Comparison of ENCODE assay signal across 7 mouse cellular contexts in genomic region chr2:57316055-57316454, GRCm38 (mm10).
DNase-seq lines count a peak whose midpoint lies in the region; ATAC-seq and TF ChIP-seq lines count a peak whose summit lies in the region.

No protein-coding gene starts in this region.

- H3K36me3 ChIP-seq in kidney, adult 2 months (ENCODE audit: control insufficient read depth, insufficient read depth, low read length): no peaks in the 10 kb centered on the region
- H3K36me3 ChIP-seq in kidney, embryonic 14.5 days (ENCODE audit: control insufficient read depth, insufficient read depth, low read length): no peaks in the 10 kb centered on the region
- H3K36me3 ChIP-seq in E14TG2a.4 (ENCODE audit: insufficient read depth, low read length): peaks cover 6% of the 10 kb centered on the region
- H3K36me3 ChIP-seq in midbrain, embryonic 16.5 days (ENCODE audit: control insufficient read depth, insufficient read depth, low read length): no peaks in the 10 kb centered on the region

- no peak overlapping the region for H3K9ac ChIP-seq in kidney, embryonic 14.5 days (ENCODE audit: low read depth, low read length)
- H3K9ac ChIP-seq in midbrain, embryonic 16.5 days (ENCODE audit: low read depth, low read length): no peak overlapping the region

- peak; percentile 57 for DNase-seq in kidney, adult 2 months
- peak; percentile 64 for DNase-seq in adrenal gland, postnatal 14 days
- DNase-seq in heart, postnatal 36 days: peak; percentile 18 to 38

- peak; percentile 53 for TF ChIP-seq CTCF in kidney, adult 2 months (conservative IDR thresholded peaks at IDR 0.05; ENCODE audit: insufficient read depth, insufficient read length, low read depth, low read length)
- TF ChIP-seq CTCF in E14TG2a.4 (conservative IDR thresholded peaks at IDR 0.05; ENCODE audit: low read length): peak; percentile 97

- H3K9me3 ChIP-seq in kidney, embryonic 14.5 days (ENCODE audit: control insufficient read depth, low read length): no peaks in the 10 kb centered on the region
- H3K9me3 ChIP-seq in E14TG2a.4 (ENCODE audit: low read length): peaks cover 7% of the 10 kb centered on the region
- no peaks in the 10 kb centered on the region for H3K9me3 ChIP-seq in midbrain, embryonic 16.5 days (replicated peaks; ENCODE audit: control insufficient read depth, low read length, poor library complexity, severe bottlenecking)

- no peak overlapping the region for H3K4me3 ChIP-seq in kidney, adult 2 months (ENCODE audit: insufficient read depth, low read depth, low read length)
- no peak overlapping the region for H3K4me3 ChIP-seq in kidney, embryonic 14.5 days (ENCODE audit: low read length)
- H3K4me3 ChIP-seq in E14TG2a.4 (replicated peaks; ENCODE audit: low read length): no peak overlapping the region
- H3K4me3 ChIP-seq in midbrain, embryonic 16.5 days (ENCODE audit: low read depth, low read length): no peak overlapping the region

- no peak overlapping the region for H3K4me2 ChIP-seq in kidney, embryonic 14.5 days (replicated peaks; ENCODE audit: low read depth, low read length)
- H3K4me2 ChIP-seq in midbrain, embryonic 16.5 days (ENCODE audit: low read length): no peak overlapping the region

- TF ChIP-seq POLR2A in kidney, adult 2 months (IDR thresholded peaks at IDR 0.05; ENCODE audit: low read depth, low read length): no peak

- intact Hi-C loops in heart, postnatal 36 days (cut with DNase I): loop anchor here (5.0 kb wide), 1 partner anchor 199 kb away; no protein-coding TSS in a partner anchor

- H3K27ac ChIP-seq in kidney, adult 2 months (ENCODE audit: insufficient read depth, low read depth, low read length): no peak overlapping the region
- no peak overlapping the region for H3K27ac ChIP-seq in kidney, embryonic 14.5 days (ENCODE audit: low read depth, low read length)
- no peak overlapping the region for H3K27ac ChIP-seq in midbrain, embryonic 16.5 days (ENCODE audit: low read length)

- ATAC-seq in kidney, embryonic 14.5 days (ENCODE audit: low FRiP score, low TSS enrichment): no peak
- peak; percentile 96 for ATAC-seq in megakaryocyte progenitor cell, adult 5-6 weeks (replicated peaks; ENCODE audit: poor library complexity)
- ATAC-seq in midbrain, embryonic 16.5 days: no peak

- H3K4me1 ChIP-seq in kidney, adult 2 months (ENCODE audit: control insufficient read depth, insufficient read depth, low read length): no peaks in the 10 kb centered on the region
- H3K4me1 ChIP-seq in kidney, embryonic 14.5 days (ENCODE audit: control insufficient read depth, insufficient read depth, low read length): no peaks in the 10 kb centered on the region
- H3K4me1 ChIP-seq in E14TG2a.4 (replicated peaks; ENCODE audit: low read depth, low read length): peaks cover 7% of the 10 kb centered on the region
- H3K4me1 ChIP-seq in midbrain, embryonic 16.5 days (ENCODE audit: control insufficient read depth, insufficient read depth, low read length): no peaks in the 10 kb centered on the region

- H3K27me3 ChIP-seq in kidney, adult 2 months (replicated peaks; ENCODE audit: control insufficient read depth, insufficient read depth, low read length): no peaks in the 10 kb centered on the region
- H3K27me3 ChIP-seq in kidney, embryonic 14.5 days (ENCODE audit: control insufficient read depth, insufficient read depth, low read length): no peaks in the 10 kb centered on the region
- H3K27me3 ChIP-seq in E14TG2a.4 (ENCODE audit: insufficient read depth, low read length): no peaks in the 10 kb centered on the region
- H3K27me3 ChIP-seq in midbrain, embryonic 16.5 days (ENCODE audit: control insufficient read depth, insufficient read depth, low read depth, low read length): no peaks in the 10 kb centered on the region

- 53% methylated on average over 2 of the region's 2 CpGs for WGBS in kidney, adult 2 months
- 67% methylated on average over 2 of the region's 2 CpGs for WGBS in kidney, embryonic 14.5 days
- 61% methylated on average over 2 of the region's 2 CpGs for whole genome bisulfite sequencing in midbrain, embryonic 16.5 days
